Mouse (Mus musculus) mouse trophoblast stem cell (cell line): ENCODE results near the gene Tescl.

Source experiments
- in situ Hi-C, 2 experiments: fragments of 300-500 bp; cut with MseI, MboI; formaldehyde crosslinking; loops; 2 replicates in 1 of 2; 3 replicates in 1 of 2; pipeline ENCODE4 v1.15.1; 2025

The Tescl gene

DNA sequence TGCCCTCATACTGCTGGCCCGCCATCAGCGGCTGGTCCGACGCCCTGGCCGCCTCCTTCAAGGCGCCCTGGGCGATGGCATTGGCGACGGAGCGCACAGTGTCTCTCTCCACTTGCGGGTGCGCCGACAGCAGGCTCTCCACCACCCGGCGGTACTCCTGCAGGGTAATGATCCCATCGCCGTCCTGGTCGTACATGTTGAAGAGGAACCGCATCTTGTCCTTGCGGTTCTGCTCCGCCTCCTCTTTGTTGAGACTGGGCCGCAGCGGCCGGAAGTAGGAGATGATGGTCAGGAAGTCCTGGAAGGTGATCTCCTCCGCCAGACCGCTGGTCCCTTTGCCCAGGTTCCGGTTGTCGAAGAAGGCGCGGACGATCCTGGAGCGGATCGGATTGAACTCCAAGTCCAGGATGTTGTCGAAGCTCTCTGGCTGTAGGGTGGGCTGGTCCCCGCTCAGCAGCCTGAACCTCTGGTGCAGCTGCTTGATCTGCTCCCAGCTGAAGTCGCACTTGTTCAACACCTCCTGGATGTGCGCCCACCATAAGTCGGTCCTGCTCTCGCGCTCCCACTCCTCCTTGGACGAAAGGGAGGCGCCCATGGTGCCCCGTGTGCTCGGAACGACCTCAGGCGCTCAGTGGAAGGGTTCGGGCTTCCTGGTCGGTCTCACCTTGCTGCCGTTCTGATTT, at the start of gene Tescl:
Gene Tescl, minus strand, starts transcription at position 633 of the 683 bp plus-strand sequence.
- in situ Hi-C loops: no loop called here

DNA sequence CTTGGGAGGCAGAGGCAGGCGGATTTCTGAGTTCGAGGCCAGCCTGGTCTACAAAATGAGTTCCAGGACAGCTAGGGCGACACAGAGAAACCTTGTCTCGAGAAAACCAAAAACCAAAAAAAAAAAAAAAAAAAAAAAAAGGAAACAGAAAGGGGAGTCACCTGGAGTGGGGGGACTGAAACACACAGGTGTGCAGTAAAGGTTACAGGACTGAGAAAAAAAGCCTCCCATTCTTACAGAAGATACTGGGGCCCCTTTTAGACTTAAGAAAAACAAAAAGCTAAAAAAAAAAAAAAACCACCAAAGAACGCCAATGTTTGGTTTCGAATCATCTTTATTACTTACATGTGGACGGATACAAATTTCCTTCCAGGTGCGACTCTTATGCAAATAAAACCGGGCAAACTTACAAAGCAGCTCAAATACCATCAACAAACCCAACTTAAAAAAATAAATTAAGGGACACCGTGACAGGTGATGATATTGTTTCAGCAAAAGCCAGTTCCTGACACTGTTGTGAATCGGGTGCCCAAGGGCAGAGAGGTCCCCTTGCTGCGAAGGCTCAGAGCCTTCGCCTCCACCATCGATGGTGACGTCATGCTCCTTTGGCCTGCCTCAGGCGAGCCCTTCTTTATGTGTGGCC, 49.1 kb upstream of the Tescl start:
- in situ Hi-C loops: no loop called here

DNA sequence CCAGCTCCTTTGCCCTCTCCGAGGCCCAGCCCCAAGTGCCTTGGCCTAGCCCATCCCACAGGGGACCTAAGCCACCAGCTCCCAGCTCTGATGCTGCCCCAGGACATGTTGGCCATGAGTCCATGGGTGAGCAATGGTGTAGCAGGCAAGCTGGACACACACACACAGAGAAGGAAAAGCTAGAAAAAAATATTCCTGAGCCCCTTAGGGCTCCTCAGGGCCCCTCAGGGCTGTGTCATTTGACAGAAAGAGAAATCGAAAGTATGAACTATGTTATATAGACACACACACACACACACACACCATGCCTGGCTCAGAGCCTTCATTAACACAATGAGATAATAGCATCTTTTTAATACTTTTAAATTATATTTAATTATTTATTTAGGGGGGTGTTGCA, 46.6 kb upstream of the Tescl start:
- in situ Hi-C loops: no loop called here

DNA sequence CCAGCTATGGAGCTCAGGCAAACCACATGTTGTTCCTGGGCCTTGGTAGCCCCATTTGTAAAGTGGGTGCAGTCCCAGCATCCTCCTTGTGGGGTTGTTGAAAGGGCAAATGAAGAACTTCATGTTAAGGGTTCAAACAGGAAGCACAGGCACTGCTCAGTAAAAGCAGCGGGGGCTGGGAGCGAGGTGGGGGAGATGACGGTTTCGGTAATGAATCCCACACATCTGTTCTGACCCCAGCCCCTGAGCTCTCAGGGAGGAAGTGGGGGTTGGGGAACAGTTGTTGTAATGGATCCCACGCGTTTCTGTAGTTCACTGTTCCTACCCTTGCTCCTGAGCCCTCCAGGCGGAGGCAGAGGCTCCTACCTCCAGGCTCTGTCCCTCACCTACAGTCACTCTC, 46.2 kb upstream of the Tescl start:
- in situ Hi-C loops: no loop called here

DNA sequence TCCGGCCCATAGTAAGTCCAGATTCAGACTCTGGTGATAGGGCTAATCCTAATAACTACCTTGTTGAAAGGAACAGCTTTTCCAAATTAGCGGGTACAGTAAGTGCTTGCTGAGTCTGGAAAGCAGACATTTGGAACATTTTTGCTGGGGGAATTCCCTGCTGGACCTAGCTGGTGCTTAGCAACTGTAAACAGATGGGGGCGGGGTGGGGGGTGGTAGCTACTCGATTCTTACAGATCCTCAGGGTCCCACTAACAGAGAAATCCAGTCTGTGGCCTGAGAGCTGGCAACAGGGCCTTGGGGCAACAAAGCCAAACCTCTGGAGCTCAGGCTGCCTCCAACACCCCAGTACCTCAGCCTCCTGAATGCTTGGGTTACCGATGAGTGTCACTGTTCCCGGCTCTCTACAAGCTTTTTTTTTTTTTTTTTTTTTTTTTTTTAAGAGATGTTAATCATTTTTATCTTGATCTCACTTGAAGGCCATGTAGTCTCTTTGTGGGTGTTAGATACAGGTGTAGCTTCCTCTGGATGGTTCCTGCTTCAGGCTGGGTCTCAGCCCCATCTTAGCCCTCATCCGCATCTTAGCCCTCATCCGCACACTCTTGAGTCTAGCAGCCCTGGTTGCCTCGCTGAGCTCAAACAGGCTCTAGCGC, 44.4 kb upstream of the Tescl start:
- in situ Hi-C loops: no loop called here

DNA sequence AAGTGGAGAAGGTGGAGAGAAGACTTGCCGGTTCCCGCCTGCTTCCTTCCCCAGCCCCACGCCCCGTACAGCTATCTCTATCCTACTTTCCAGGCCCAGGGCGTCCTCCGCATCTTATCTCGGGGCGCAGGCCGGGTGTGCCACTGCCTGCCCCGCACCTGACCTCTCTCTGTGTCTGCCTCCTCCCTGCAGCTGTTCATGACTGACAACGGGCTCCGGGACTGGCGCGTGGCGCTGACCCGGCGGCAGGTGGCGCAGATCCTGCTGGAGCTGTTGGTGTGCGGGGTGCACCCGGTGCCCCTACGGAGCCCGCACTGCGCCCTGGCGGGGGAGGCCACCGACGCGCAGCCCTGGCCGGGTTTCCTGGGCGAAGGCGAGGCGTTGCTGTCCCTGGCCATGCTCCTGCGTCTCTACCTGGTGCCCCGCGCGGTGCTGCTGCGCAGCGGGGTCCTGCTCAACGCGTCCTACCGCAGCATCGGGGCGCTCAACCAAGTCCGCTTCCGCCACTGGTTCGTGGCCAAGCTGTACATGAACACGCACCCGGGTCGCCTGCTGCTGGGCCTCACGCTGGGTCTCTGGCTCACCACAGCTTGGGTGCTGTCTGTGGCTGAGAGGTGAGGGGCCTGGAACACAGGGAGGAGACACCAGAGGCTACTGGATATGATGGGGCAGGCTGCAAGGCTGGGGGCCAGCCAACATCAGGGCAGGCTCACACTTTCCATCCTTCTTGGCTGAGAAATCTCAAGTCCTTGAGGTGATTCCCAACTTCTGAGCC, 43.5 kb upstream of the Tescl start:
- in situ Hi-C loops: no loop called here

DNA sequence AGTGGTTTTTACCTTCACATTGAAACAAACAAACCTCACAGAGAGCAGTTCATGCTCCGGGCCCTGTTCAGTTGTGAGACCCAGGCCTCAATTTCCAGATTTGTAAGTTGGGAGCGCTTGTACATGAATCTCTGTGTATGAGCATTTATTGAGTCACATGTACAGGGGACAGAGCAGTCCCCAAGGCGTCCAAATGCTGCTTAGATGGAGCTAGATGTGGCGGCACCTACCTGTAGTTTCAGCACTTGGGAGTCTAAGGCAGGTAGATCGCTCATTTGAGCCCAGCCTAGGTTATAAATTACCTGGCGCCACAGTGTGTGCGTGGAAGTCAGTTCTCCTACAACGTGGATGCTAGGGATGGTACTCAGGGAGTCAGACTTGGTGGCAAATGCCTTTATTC, 42.7 kb upstream of the Tescl start:
- in situ Hi-C loops: no loop called here

DNA sequence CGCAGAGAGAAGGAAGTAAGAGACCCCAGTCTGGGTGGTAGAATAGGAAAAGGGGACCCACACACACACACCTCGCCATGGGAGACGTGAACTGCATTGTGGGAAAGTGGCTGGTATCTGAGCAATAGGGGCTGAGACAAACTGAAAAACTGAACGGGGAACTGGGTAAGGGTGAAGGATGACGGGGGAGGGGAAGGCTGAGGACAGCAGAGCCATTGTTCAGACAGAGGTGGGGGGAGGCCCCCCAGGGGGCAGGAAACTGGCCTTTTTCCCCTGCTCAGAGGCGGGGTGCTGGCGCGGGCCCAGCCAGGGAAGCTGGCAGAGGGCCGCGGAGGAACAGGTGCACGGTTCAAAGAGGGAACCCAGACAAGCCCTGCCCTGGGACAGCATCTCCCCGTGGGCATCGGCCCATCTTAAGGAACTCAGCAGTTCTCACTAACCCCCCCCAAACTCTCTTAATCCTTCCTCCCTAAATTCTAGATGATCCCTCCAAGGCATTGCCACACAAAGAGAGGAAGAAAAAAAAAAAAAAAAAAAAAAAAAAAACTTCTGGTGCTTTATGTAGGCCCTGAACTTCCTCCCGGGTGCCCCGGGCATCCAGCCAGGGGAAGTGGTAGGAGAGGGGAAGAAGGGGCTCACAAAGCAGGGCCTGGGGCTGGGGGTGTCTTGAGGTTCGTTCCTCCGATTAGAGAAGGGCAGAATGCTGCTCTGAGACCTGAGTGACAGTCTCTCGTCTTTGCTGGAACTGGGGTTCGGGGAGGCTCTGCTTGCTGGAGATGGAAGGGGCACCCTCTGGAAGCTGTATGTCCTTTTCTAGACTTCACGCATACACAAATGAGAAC, 40.0 kb upstream of the Tescl start:
- in situ Hi-C loops: no loop called here

DNA sequence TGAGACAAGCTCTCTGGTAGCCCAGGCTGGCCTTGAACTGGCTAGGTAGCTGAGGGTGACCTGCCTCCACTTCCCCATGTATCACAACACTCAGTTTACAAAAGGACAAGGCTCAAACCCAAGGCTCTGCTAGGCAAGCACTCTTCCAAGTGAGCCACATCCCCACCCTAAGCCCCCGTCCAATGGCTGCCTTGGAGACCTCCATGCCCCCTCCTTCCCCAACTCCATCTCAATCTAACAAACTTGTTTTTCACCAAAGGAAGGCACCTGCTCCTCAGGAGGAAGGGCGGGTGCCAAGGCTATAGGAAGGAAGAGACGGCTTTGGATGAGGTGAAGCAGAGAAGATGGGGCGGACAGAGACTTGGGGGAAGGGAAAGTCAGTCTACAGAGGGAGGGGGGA, 39.0 kb upstream of the Tescl start:
- in situ Hi-C loops: no loop called here

DNA sequence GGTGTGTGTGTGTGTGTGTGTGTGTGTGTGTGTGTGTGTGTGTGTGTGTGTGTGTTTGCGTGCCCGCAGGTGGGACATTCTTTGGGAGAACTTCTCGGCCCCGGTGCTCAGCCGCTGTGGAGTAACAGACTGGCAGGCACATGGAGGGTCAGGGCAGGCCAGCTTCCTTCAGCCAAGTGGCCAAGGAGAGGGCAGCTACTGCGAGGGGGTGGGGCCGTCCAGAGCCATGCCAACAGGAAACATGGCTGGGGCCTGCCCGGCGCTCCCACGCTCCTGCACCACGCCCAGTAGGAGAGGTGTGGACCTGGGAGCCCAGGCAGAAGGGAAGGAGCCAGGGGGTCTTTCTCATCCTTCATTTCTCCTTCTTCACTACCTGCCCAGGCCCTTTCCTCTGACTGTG, 38.6 kb upstream of the Tescl start:
- in situ Hi-C loops: no loop called here

DNA sequence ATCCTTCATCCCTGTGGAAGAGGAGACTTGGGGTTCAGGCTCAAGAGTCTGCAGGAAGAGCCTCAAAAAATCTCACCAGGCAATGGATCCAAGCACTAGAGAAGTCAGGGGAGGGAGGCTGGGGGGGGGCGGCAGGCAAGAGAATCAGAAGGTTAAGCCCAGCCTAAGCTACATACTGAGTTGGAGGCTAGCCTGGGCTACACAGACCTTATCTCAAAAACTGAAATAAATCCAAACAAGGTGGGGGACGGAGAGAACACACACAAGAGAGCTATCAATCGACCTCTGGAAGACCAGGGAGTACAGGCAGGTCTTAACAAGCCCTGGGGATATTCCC, 38.0 kb upstream of the Tescl start:
- in situ Hi-C loops: no loop called here

DNA sequence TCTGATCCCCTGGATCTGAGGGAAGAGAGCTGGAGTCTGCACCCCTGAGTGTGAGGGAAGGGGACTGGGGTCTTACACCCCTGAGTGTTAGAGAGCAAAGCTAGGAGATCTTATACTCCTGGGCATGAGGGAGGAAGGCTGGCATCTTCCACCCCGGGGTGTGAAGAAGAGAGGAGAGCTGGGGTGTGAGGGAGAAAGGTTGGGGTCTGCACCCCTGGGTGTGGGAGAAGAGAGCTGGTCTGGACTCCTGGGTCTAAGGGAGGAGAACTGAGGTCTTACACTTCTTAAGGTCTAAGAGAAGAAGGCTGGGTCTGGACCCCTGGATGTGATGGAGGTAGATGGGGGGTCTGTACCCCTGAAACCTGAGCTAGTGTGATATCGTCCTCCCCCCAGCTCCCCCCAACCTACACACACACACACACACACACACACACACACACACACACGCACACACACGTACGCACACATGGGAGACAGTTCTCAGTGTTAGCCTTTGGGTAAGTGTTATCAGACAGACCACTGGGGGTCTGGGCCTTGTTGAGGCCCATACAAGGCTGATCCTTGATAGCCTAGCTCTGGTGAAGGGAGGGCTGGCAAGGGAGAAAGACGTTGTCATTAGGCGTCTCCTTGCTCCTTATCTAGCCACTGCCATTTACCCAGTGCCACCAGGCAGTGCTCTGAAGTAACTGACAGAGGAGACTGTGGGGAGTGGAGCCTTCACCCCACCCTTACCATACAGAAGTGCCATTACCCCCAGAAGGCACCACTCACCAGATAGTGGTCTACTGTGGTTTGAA, 37.5 kb upstream of the Tescl start:
- in situ Hi-C loops: no loop called here

DNA sequence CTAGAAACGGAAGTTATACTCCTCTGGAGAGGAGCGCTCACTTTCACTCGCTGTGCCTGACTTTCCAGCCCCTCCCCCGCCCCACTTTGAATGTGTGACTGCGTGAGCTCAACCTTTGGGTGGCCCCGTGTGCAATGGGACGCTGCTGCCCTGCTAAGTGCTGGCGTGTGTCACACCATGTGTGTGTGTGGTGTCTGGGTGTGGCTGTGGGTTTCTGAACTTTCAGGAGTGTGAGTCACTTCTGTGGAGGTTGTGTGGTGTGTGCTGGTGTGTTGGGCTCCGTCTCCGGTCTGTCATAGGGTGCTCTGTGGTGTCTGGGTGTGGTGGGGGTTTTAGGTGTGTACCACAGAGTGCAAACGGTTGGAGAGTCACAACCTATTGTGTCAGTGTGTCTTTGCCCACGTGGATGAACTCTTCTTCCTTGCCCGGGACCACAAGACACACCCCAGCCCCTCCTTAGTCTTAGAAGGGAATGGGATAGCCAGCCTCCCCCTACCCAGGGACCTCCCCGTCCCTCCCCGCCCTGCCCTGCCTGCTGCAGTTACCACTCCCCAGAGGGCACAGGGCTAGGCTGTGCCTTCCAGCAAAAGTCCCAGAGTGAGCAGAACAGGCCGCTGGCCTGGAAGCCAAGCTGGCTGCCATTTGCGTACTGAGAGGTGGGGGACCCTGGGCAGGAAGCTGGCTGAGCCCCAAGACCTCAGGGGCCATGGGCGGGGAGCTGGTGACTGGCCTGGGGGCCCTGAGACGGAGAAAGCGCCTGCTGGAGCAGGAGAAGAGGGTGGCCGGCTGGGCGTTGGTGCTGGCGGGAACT, 36.2 kb upstream of the Tescl start, which contains the start of gene Kcnn4:
Gene Kcnn4, plus strand, starts transcription at position 533 of the 811 bp plus-strand sequence.
- in situ Hi-C loops: loop anchor here in 1 of 2 experiments (10.0 kb wide), 1 partner anchor 55 kb away; no protein-coding TSS in a partner anchor

DNA sequence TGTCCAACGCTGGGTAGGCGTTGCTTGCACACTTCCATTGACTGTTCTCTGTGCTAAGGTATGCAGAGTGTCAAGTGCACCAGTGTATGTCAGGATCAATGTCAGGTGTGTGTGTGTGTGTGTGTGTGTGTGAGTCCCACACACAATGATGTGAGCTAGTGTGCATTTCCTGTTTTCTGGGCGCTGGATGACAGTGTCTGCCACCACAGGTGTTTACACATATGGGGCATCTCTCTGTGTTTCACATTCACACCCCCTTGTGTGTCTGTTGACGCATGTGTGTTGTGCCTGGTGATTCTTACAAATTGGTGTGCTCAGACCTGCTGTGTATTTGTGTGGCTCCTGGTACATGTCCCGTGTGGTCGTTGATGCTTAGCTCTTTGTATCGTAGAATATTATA, 35.2 kb upstream of the Tescl start:
- in situ Hi-C loops: loop anchor here in 1 of 2 experiments (10.0 kb wide), 1 partner anchor 56 kb away; no protein-coding TSS in a partner anchor

DNA sequence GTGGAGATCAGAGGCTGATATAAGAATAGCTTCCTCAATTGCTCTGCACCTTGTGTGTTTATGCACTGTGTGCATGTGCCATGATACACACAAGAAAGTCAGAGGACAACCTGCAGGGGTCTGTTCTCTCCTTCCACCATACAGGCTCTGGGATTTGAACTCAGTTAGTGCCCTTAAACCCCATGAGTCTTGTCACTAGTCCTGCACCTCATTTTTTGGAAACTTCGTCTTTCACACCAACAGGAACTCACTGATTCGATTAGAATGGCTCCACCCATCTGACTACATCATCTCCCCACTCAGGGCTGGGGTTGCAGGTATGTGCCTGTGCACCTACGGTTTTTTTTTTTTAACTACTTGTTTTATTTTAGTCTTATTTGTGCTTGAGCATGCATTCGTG, 34.5 kb upstream of the Tescl start:
- in situ Hi-C loops: loop anchor here in 1 of 2 experiments (10.0 kb wide), 1 partner anchor 57 kb away; no protein-coding TSS in a partner anchor

DNA sequence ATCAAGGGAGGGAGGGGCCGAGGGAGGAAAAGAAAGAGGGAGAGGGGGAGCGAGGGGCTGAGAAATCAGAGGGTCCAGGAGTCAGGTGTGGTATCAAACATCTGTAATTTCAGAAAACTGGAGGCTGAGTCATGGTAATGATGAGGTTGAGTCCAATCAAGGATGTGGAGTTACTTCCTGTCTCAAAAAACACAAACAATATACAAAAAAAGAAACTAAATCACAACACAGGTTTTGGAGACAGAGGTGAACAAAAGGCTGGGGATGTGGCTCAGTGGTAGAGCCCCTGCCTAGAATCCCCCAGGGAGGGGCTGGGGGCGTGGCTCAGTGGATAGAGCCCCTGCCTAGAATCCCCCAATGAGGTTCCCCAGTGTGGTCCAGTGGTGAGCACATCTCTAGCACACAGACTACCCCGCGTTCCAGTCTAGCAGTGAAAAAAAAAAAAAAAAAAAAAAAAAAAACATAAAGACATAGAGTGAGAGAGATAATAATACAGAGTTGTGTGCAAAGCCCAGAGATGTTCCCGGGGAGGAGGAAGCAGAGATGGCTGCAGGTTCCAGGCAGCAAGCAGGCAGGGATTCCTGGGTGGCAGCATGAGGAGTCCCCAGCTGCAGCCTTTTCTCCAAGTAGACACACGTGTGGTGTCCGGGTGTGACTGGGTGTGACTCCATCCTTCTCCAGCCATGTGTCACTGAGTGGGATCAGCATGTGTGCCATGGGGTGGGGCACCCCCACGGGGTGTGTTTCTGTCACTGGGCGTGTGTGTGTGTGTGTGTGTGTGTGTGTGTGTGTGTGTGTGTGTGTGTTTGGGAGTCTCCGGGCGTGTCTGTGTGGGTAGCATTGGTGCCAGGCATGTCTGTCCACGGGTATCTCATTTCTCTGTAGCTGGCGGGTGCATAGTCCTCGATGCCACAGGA, 33.2 kb upstream of the Tescl start:
- in situ Hi-C loops: loop anchor here in 1 of 2 experiments (10.0 kb wide), 1 partner anchor 58 kb away; no protein-coding TSS in a partner anchor

DNA sequence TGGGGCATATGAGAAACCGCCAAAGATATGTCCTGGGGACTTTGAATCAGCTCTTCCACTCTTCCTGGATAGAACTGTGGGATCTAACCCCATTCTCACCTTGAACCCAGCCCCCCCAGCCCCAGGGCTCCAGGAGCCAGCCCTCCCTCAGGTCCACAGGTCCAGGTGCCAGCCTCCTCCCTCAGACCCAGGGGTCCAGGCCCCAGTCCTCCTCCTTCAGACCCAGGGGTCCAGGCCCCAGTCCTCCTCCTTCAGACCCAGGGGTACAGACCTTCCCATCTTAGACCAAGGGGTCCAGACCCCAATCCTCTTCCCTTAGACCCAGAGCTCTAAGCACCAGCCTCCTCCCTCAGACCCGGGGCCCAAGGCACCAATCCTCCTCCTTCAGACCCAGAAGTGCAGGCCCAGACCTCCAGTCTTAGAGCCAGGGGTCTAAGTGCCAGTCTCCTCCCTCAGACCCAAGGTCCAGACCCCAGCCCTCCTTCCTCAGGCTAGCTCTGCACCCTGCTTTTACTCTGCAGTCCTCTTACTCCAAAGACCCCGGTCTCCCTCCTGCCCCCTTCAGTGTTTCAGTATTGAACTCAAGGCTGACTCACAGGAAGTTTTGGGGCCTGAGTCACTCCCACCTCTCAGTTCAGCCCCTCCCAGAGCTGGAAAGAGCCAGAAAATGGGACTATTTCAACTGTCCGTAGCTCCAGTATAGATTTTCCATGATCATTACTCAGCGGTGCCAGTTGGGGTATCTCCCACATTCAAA, 31.7 kb upstream of the Tescl start:
- in situ Hi-C loops: loop anchor here in 1 of 2 experiments (10.0 kb wide), 1 partner anchor 59 kb away; no protein-coding TSS in a partner anchor
